Mouse (Mus musculus): ENCODE results near the gene Srl. TPM values are rescaled to one million over a fixed set of nuclear protein-coding genes. Genes with fewer than 3 reads are reported as not detected.

Gene Srl
- total and polyA plus RNA-seq, 2 experiments from 2014 or later, result 11.6 to 34.4 TPM

DNA sequence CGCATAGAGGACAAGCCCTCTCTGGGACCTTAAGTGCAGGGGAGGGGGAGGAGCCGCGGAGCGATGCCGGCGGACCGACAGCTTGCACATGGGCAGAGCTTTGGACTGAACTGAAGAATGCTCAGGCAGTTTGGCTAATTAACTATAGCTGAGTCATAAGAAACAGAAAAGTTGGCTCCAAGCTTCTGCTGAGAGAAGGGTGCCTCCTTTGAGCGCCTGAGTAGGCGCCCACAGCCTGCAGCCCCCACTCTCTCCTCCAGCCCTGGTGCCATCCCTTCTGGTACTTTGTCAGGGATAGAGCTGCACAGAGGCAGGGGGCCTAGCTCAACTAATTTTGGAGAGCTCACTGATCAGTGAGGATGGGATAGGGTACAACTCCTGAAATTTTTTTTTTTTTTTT, 93.4 kb downstream of the Srl start:
- Histone ChIP-seq H3K4me3 (ENCODE audit: low read depth, low read length) (no peak overlapping the region), H3K27me3 (ENCODE audit: insufficient read depth, low read length) (no peaks in the 10 kb centered on the region), H3K9ac (replicated peaks; ENCODE audit: low read length, poor library complexity, severe bottlenecking) (no peak overlapping the region), H3K9me3 (ENCODE audit: low read length) (no peaks in the 10 kb centered on the region), H3K36me3 (ENCODE audit: insufficient read depth, low read length) (no peaks in the 10 kb centered on the region), H3K4me1 (ENCODE audit: insufficient read depth, low read length) (no peaks in the 10 kb centered on the region), H3K27ac (ENCODE audit: low read depth, low read length) (no peak overlapping the region), H3K4me2 (ENCODE audit: low read depth, low read length, poor library complexity, severe bottlenecking) (no peak overlapping the region)
- ATAC-seq (ENCODE audit: low FRiP score) (no peak), DNase-seq (ENCODE audit: low spot score) (no peak)
- no peak for TF ChIP-seq CTCF (IDR thresholded peaks at IDR 0.05)
- WGBS, result 56% methylated on average over 9 of the region's 9 CpGs

DNA sequence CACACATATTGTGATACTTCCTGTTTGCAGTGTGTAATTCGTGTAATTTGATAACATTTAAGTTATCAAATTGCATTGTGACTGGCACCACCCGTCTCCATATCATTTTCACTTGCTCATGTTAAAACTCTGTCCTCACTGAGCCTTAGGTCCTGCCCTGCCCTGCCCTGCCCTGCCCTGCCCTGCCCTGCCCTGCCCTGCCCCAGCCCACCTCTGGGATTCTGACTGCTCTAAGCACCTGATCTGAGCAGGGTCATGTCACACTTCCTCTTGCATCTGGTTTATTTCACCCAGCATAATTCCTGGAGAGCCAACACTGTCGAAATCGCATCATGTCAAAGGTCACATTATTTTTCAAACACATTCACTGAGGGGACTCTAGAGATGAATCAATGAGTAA, 95.2 kb downstream of the Srl start:
- Histone ChIP-seq H3K36me3 (ENCODE audit: insufficient read depth, low read length) (no peaks in the 10 kb centered on the region), H3K9ac (replicated peaks; ENCODE audit: low read length, poor library complexity, severe bottlenecking) (no peak overlapping the region), H3K4me2 (ENCODE audit: low read depth, low read length, poor library complexity, severe bottlenecking) (no peak overlapping the region), H3K27me3 (ENCODE audit: insufficient read depth, low read length) (no peaks in the 10 kb centered on the region), H3K27ac (ENCODE audit: low read depth, low read length) (no peak overlapping the region), H3K9me3 (ENCODE audit: low read length) (no peaks in the 10 kb centered on the region), H3K4me1 (ENCODE audit: insufficient read depth, low read length) (no peaks in the 10 kb centered on the region), H3K4me3 (ENCODE audit: low read depth, low read length) (no peak overlapping the region)
- no peak for ATAC-seq (ENCODE audit: low FRiP score)
- WGBS, result 79% methylated on average over 4 of the region's 4 CpGs
- DNase-seq (ENCODE audit: low spot score), result no peak
- no peak for TF ChIP-seq CTCF (IDR thresholded peaks at IDR 0.05)

DNA sequence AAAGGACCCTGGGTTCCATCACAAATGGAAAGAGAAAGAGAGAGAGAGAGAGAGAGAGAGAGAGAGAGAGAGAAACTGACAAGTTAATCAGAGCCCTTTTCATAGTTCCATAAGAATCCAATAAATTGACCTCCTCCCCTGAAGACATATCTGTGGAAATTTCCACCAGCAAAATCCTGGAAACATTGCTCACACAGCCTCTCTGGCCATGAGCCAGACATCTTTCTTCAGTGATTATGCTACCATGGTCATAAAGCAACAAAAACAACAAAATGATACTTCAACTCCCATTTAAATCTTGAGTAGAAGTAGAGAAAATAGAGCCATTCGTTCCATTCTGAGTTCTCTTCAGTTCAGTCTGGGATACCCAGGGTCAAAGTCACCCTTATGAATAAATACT, 97.2 kb downstream of the Srl start:
- H3K9ac ChIP-seq (replicated peaks; ENCODE audit: low read length, poor library complexity, severe bottlenecking), result no peak overlapping the region
- no peak overlapping the region for H3K4me2 ChIP-seq (ENCODE audit: low read depth, low read length, poor library complexity, severe bottlenecking)
- ATAC-seq (ENCODE audit: low FRiP score) (no peak), DNase-seq (ENCODE audit: low spot score) (no peak)
- H3K4me1 ChIP-seq (ENCODE audit: insufficient read depth, low read length), result no peaks in the 10 kb centered on the region
- H3K27me3 ChIP-seq (ENCODE audit: insufficient read depth, low read length), result no peaks in the 10 kb centered on the region
- H3K4me3 ChIP-seq (ENCODE audit: low read depth, low read length), result no peak overlapping the region
- WGBS, result 81% methylated on average over 1 of the region's 1 CpGs
- TF ChIP-seq CTCF (IDR thresholded peaks at IDR 0.05), result no peak
- H3K27ac ChIP-seq (ENCODE audit: low read depth, low read length), result no peak overlapping the region
- H3K9me3 ChIP-seq (ENCODE audit: low read length), result no peaks in the 10 kb centered on the region
- no peaks in the 10 kb centered on the region for H3K36me3 ChIP-seq (ENCODE audit: insufficient read depth, low read length)

DNA sequence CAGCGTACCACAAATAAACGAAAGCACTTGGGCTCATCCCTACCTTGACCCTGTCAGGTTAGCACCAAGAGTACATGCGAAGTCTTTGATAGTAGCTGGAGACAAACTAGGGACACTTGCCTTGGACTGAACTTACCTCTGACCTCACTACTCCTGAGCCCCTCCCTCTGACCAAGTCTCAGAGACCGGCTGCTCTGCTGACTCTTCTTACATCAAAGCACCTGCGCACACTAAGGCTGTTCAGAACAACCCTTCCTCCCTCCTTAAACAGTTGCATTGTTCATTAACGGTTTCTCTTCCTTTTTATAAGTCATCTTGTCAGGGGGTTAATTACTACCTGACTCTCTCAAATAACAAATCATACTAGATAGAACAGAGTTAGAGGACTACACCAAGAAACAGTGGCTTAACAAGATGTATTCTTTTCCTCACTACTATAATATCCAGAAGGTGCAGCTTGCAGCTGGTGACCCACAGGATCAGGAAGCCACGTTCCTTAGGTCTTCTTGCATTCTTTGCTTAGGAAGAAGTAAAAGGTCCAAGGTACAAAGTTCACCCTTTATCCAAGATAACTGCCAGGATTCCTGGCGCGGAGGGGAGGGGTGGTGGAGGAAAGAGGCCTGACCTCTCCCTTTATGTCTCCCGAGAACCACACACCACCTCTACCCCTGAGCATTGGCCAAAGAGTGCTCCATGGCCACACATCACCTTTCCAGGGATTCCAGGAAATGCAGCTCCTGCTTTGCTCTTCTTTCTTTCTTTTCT, 102.1 kb downstream of the Srl start:
- Histone ChIP-seq H3K4me2 (ENCODE audit: low read depth, low read length, poor library complexity, severe bottlenecking) (no peak overlapping the region), H3K27me3 (ENCODE audit: insufficient read depth, low read length) (no peaks in the 10 kb centered on the region), H3K4me3 (ENCODE audit: low read depth, low read length) (no peak overlapping the region), H3K36me3 (ENCODE audit: insufficient read depth, low read length) (no peaks in the 10 kb centered on the region), H3K9ac (replicated peaks; ENCODE audit: low read length, poor library complexity, severe bottlenecking) (no peak overlapping the region), H3K4me1 (ENCODE audit: insufficient read depth, low read length) (no peaks in the 10 kb centered on the region), H3K27ac (ENCODE audit: low read depth, low read length) (no peak overlapping the region), H3K9me3 (ENCODE audit: low read length) (no peaks in the 10 kb centered on the region)
- ATAC-seq (ENCODE audit: low FRiP score) (no peak), DNase-seq (ENCODE audit: low spot score) (no peak)
- WGBS, result 79% methylated on average over 10 of the region's 10 CpGs
- TF ChIP-seq CTCF (IDR thresholded peaks at IDR 0.05), result no peak

DNA sequence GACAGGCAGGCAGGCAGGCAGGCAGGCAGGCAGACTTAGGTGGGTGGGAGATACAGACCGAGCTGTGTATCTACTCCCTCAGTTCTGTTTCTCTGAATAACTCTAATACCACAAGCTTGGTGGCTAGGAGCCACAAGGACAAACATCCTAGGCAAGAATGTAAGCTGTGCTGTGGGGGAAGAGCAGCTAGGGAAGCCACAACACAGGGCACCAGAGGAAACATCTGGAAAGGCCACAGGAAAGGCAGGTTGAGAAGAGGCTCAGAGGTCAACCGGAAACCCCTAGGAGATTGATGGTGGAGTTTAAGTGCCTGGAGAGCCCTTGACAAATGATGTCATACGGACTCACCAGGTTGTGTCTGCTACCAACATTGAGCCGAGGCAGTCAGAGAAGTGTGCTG, 104.9 kb downstream of the Srl start:
- Histone ChIP-seq H3K27ac (ENCODE audit: low read depth, low read length) (no peak overlapping the region), H3K36me3 (ENCODE audit: insufficient read depth, low read length) (no peaks in the 10 kb centered on the region), H3K4me1 (ENCODE audit: insufficient read depth, low read length) (no peaks in the 10 kb centered on the region), H3K27me3 (ENCODE audit: insufficient read depth, low read length) (no peaks in the 10 kb centered on the region), H3K9me3 (ENCODE audit: low read length) (no peaks in the 10 kb centered on the region), H3K4me3 (ENCODE audit: low read depth, low read length) (no peak overlapping the region), H3K4me2 (ENCODE audit: low read depth, low read length, poor library complexity, severe bottlenecking) (no peak overlapping the region), H3K9ac (replicated peaks; ENCODE audit: low read length, poor library complexity, severe bottlenecking) (no peak overlapping the region)
- DNase-seq (ENCODE audit: low spot score) (no peak), ATAC-seq (ENCODE audit: low FRiP score) (no peak)
- 68% methylated on average over 4 of the region's 4 CpGs for WGBS
- TF ChIP-seq CTCF (IDR thresholded peaks at IDR 0.05), result no peak

DNA sequence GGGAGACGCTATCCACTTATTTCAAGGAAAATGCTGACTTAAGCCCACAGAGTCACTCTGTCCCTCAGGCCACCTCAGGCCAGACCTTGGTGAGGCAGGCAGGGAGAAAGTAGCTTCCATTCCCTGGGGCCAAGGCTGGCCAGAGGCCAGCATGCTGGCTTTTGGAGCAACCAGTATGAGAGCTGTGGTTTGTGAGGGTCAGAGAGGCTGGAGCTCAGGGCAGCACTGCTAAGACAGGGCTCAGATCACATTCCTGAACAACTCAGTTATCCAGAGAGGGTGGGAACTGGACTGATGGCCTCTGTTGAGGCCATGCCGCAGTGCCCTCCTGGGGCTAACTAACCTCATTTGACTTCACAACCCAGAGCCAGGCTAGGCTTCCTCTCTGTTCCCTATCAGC, 106.2 kb downstream of the Srl start:
- no peaks in the 10 kb centered on the region for H3K27me3 ChIP-seq (ENCODE audit: insufficient read depth, low read length)
- H3K36me3 ChIP-seq (ENCODE audit: insufficient read depth, low read length), result no peaks in the 10 kb centered on the region
- no peak for TF ChIP-seq CTCF (IDR thresholded peaks at IDR 0.05)
- H3K9me3 ChIP-seq (ENCODE audit: low read length), result no peaks in the 10 kb centered on the region
- 88% methylated on average over 2 of the region's 2 CpGs for WGBS
- DNase-seq (ENCODE audit: low spot score) (no peak), ATAC-seq (ENCODE audit: low FRiP score) (no peak)
- no peak overlapping the region for H3K4me3 ChIP-seq (ENCODE audit: low read depth, low read length)
- H3K4me2 ChIP-seq (ENCODE audit: low read depth, low read length, poor library complexity, severe bottlenecking), result no peak overlapping the region
- H3K4me1 ChIP-seq (ENCODE audit: insufficient read depth, low read length), result no peaks in the 10 kb centered on the region
- no peak overlapping the region for H3K9ac ChIP-seq (replicated peaks; ENCODE audit: low read length, poor library complexity, severe bottlenecking)
- H3K27ac ChIP-seq (ENCODE audit: low read depth, low read length), result no peak overlapping the region

All from midbrain, postnatal 0 days (tissue).